Mouse (Mus musculus) heart, embryonic 11.5 days (tissue): ENCODE data around the gene Gm21762. TPM values are rescaled to one million over a fixed set of nuclear protein-coding genes. Genes with fewer than 3 reads are reported as not detected.
"Not testable (repeated sequence)": the region's sequence is repeated elsewhere in the genome, so short reads cannot be mapped to it uniquely, and the experiment has no call there.

ENCODE experiments used
- ATAC-seq: fragments of 200-750 bp; cut with Nextera tagmentation; replicated peaks from 2 replicates; pipeline ENCODE4 v1.8.0; 2017; ENCODE audit warnings: moderate library complexity; ENCODE audit not compliant: insufficient number of reproducible peaks, low FRiP score, low TSS enrichment
- H3K27ac ChIP-seq: fragments of 300-500 bp; sonication (generic); 2 replicates; pipeline ENCODE4 v1.5.1; 2014; ENCODE audit warnings: mild to moderate bottlenecking, low read depth, low read length
- H3K27me3 ChIP-seq: fragments of 300-500 bp; sonication (generic); 2 replicates; pipeline ENCODE4 v1.6.1; 2014; ENCODE audit warnings: mild to moderate bottlenecking, low read length, mixed read lengths; ENCODE audit not compliant: control insufficient read depth, insufficient read depth
- H3K36me3 ChIP-seq: fragments of 300-500 bp; sonication (generic); 2 replicates; pipeline ENCODE4 v1.6.1; 2014; ENCODE audit warnings: mild to moderate bottlenecking, low read length, moderate library complexity, mixed read lengths; ENCODE audit not compliant: control insufficient read depth, insufficient read depth
- H3K4me1 ChIP-seq: fragments of 300-500 bp; sonication (generic); 2 replicates; pipeline ENCODE4 v1.6.1; 2014; ENCODE audit warnings: low read length; ENCODE audit not compliant: control insufficient read depth, insufficient read depth
- H3K4me2 ChIP-seq: fragments of 300-500 bp; sonication (generic); 2 replicates; pipeline ENCODE4 v1.6.1; 2014; ENCODE audit warnings: mild to moderate bottlenecking, moderate library complexity
- H3K4me3 ChIP-seq: fragments of 300-500 bp; sonication (generic); 2 replicates; pipeline ENCODE4 v1.5.1; 2014; ENCODE audit warnings: low read depth, low read length
- H3K9ac ChIP-seq: fragments of 300-500 bp; sonication (generic); 2 replicates; pipeline ENCODE4 v1.6.1; 2014; ENCODE audit warnings: mild to moderate bottlenecking, low read depth, low read length, moderate library complexity
- H3K9me3 ChIP-seq: fragments of 300-500 bp; sonication (generic); replicated peaks from 2 replicates; pipeline ENCODE4 v1.6.1; 2016; ENCODE audit warnings: low read length; ENCODE audit not compliant: control insufficient read depth
- WGBS: fragments of 180-500 bp; shearing (Covaris S2); extraction: QIAGEN DNeasy Blood & Tissue Kit; methylation state at CpG from one replicate; pipeline ENCODE4 v1.1.7; 2014; ENCODE audit not compliant: insufficient replicate concordance; 5-methylcytosine and 5-hydroxymethylcytosine counted together
- polyA plus RNA-seq: library from polyadenylated mRNA; unstranded; fragments of >200 nt; fragmentation: Nextera tagmentation; extraction: Ambion mirVana; gene quantifications from 2 replicates; pipeline ENCODE4 v1.2.1, GENCODE M21; 2014

Gm21762 gene
- polyA plus RNA-seq = not detected in 2 replicates

GRCm38 (mm10) chr13:120215847-120216246, at the start of gene Gm21762:
Gm21762 (minus strand) TSS chr13:120215947.
- H3K27ac ChIP-seq, H3K4me2 ChIP-seq, H3K27me3 ChIP-seq, H3K4me1 ChIP-seq, H3K9ac ChIP-seq, H3K4me3 ChIP-seq, H3K36me3 ChIP-seq, H3K9me3 ChIP-seq, ATAC-seq: not testable (repeated sequence)
- no CpG with 5 or more reads among the region's 2 CpGs for WGBS

- not testable (repeated sequence) for H3K4me2 ChIP-seq, H3K36me3 ChIP-seq, ATAC-seq, H3K4me3 ChIP-seq, H3K9me3 ChIP-seq, H3K27ac ChIP-seq, H3K4me1 ChIP-seq, H3K9ac ChIP-seq, H3K27me3 ChIP-seq
- 77% methylated on average over 2 of the region's 2 CpGs for WGBS
Observed at GRCm38 (mm10) chr13:120262870-120263269, 47.1 kb upstream of the Gm21762 start, which contains the start of gene AF067061. AF067061 (plus strand) TSS chr13:120263114.

- not testable (repeated sequence) for H3K9ac ChIP-seq, H3K9me3 ChIP-seq, ATAC-seq, H3K4me3 ChIP-seq, H3K27me3 ChIP-seq, H3K36me3 ChIP-seq, H3K4me1 ChIP-seq, H3K27ac ChIP-seq, H3K4me2 ChIP-seq
- WGBS = 67% methylated on average over 3 of the region's 3 CpGs
Observed at GRCm38 (mm10) chr13:120259718-120260117, 44.0 kb upstream of the Gm21762 start.

GRCm38 (mm10) chr13:120258817-120259658, 43.3 kb upstream of the Gm21762 start:
- not testable (repeated sequence) for H3K9ac ChIP-seq, ATAC-seq, H3K9me3 ChIP-seq, H3K36me3 ChIP-seq, H3K4me3 ChIP-seq, H3K4me1 ChIP-seq, H3K27ac ChIP-seq, H3K27me3 ChIP-seq, H3K4me2 ChIP-seq
- WGBS = 88% methylated on average over 3 of the region's 3 CpGs

- ATAC-seq, H3K36me3 ChIP-seq: not testable (repeated sequence)
- 78% methylated on average over 2 of the region's 3 CpGs for WGBS
Observed at GRCm38 (mm10) chr13:120251208-120251924, 35.6 kb upstream of the Gm21762 start.

GRCm38 (mm10) chr13:120238811-120239210, 23.1 kb upstream of the Gm21762 start, which contains the start of gene Gm21731:
Gm21731 (plus strand) TSS chr13:120239111.
- not testable (repeated sequence) for H3K27me3 ChIP-seq, H3K9ac ChIP-seq, ATAC-seq, H3K36me3 ChIP-seq, H3K4me3 ChIP-seq, H3K27ac ChIP-seq, H3K4me2 ChIP-seq, H3K4me1 ChIP-seq, H3K9me3 ChIP-seq

More at GRCm38 (mm10) chr13:120251208-120251924, 35.6 kb upstream of the Gm21762 start:
- not testable (repeated sequence) for H3K4me1 ChIP-seq, H3K27ac ChIP-seq, H3K9ac ChIP-seq, H3K9me3 ChIP-seq, H3K4me2 ChIP-seq, H3K4me3 ChIP-seq, H3K27me3 ChIP-seq

- H3K27ac ChIP-seq, H3K4me3 ChIP-seq, H3K9me3 ChIP-seq, H3K4me1 ChIP-seq, H3K4me2 ChIP-seq, H3K27me3 ChIP-seq, ATAC-seq, H3K36me3 ChIP-seq, H3K9ac ChIP-seq: not testable (repeated sequence)
- 73% methylated on average over 12 of the region's 25 CpGs for WGBS
Observed at GRCm38 (mm10) chr13:120232447-120233049, 16.8 kb upstream of the Gm21762 start.

GRCm38 (mm10) chr13:120231798-120232197, 16.1 kb upstream of the Gm21762 start:
- not testable (repeated sequence) for H3K4me2 ChIP-seq, H3K4me1 ChIP-seq, H3K27me3 ChIP-seq, H3K36me3 ChIP-seq, H3K9me3 ChIP-seq, H3K9ac ChIP-seq, H3K4me3 ChIP-seq, H3K27ac ChIP-seq, ATAC-seq
- WGBS = 90% methylated on average over 16 of the region's 17 CpGs
